Mouse (Mus musculus) urinary bladder, postnatal 36 days (tissue): ENCODE measurements around the gene Mcm10.
"Not testable (repeated sequence)": the region's sequence is repeated elsewhere in the genome, so short reads cannot be mapped to it uniquely, and the experiment has no call there.

ENCODE experiments used
- DNase-seq, 2 experiments: peaks; one replicate each; pipeline ENCODE4 v3.0.0; 2022; ENCODE audit warnings: low spot score in 2 of 2, mixed read lengths in 1 of 2

Mcm10 gene

DNA sequence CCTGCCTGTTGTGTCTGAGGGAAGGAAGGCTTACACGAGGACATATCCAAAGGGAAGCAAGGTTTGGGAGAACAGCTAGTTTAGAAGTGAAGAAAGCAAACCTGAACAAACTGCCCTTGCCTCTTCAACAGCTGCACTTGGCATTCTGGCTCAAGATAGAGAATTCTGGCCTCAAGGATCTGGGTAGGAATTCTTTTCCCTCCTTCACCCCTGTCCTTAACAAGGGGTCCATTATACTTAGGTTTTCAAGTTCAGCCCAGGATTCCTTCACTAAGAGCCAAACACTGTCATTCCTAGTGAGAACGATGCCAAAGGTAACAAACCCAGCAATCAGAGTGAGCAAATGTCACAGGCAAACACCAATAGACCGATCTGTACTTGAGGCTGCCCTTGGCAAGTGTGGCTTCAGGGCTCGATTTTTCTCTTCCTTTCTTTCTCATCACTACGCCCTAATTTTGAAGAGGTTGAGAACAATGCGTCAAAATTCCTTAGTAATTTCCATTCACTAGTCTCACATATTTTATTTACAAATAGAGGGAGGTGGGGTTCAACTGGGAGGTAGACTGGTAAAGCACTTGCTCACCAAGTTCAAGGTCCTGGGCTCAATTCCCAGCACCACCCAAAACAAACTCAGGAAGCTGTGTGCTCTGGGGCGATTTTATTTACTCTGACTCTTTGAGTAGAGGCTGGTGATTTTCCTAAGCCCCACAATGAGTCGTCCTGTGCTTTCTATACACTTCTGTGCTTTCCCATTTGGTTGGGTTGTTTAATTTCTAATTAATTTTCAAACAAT is 25.0 kb downstream of the Mcm10 start:
- DNase-seq: no peak

DNA sequence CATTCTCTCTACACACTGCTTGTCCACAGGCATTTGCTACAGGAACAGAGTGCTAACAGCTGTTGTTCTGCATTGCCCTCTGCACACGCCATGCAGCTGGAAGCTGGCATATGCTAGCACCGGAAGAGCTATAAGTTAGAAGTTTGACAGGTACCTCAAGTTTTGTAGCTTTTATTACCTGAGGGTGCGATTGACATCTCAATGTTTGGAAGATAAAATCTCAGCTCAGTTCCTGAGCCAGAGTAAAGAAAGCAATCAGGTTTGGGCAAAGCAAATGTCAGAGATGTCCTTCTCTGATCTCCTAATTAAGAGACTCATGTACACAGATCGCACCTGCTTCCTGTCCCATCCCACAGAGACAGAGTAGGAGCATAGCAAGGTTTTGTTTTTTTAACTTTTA is 25.8 kb downstream of the Mcm10 start:
- DNase-seq: no peak

DNA sequence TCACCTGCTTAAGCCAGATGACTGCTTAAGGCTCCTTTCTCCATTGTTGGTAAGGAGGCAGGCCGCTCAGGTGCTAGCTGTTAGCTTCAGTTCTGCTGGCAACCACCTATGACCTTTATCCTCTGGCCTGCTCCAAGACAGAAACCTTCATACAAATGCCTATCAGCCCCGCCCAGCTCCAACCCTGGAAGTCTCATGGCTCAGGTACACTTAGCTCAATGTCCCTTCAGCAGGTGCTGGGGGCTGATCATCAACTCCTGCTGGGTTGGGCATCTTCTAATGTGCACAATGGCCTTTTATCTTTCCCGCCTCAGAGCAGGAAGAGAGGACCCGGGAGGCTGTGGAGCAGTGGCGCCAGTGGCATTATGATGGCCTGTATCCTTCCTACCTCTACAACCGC is 27.6 kb downstream of the Mcm10 start:
- no peak for DNase-seq

DNA sequence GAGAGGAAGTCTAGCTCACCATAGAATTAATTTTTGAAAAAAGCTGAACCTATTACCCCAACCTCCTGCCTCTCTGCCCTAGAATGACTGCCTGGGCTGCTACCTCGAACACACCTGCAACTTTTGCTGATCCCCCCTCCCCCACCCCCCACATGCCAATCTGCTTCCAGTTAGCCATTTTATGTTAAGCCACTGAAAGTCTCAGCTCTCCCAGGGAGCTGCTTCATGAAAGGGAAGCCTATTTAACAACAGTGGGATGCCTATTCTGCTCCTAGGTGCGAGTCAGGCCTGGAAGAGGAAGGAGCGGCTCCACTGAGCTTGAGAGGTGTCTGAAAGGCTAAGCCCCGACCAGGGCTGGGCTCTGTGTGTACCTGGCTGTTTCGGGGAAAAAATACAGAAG is 28.6 kb downstream of the Mcm10 start:
- DNase-seq: no peak

DNA sequence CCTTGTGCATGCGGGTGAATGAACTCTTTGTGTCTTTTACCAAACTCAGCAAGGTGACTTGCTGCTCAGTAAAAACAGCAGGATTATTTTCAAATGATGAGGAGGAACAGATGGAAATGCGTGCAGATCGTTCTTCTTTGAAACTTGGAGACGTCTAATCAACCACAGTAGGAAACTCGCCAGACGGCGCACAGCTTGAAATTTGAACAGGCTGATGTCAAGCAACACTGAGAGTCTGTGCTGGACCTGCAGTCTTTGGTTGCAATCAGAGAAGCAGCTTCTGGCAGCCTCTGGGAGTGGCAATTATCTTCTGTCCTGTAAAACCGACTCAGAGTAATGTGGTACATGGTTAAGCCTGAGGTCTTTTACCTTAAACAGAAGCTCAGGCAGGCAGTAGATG is 34.5 kb downstream of the Mcm10 start:
- DNase-seq: no peak

DNA sequence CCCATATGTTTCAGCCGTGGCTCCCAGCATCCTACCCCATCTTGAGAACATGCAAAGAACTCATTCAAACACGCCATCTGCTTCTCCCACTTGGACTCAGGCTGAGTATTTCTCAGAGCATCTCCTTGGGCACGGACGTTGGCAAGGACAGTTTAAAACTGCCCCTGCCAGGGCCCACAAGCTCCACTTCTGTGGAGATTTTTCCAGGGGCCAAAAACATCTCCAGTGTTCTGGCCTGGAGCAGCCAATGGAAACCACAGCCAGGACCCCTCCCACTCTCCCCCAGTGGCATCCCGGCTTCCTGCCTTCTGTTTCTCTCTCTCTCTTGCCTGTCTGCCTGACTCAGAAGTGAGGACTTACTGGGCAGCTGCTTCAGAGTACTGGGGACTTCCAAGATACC is 36.8 kb downstream of the Mcm10 start, which contains the start of gene Ucma:
Gene Ucma (plus strand): TSS at position 316 of the 400 bp plus-strand sequence.
- no peak for DNase-seq

DNA sequence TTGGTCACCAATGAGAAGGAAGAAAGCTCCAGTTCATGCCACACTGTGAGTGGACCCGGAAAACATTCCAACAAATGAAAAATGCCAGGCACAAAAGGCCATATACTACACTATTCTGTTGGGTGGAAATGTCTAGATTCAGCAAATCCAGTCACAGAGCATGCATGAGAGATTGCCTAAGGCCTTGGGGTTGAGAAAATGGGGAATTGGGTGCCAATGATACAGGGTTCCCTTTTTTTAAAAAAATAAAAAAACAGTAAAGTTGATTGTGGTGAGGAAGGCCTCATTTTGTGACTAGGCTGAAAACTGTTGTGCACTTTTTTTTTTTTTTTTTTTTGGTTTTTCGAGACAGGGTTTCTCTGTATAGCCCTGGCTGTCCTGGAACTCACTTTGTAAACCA is 43.5 kb downstream of the Mcm10 start:
- no peak for DNase-seq

DNA sequence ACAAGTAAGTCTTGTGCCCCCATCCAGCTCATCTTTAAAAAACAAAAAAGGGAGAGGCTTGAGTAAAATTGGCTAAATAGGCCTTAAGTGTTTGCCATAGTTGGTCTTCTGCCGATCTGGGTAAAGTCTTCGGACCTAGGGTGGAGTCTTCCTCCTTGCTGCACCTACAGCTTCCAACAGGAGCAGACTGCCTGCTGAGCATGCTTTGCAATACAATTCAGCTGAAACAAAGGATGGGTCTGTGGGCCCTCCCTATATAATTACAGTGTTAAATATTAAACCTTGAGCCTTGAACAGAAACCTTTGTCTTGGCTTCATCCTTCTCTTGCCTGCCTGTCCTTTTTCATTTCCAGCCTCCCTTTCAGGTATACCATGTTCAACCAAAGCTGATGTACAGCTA is 44.8 kb downstream of the Mcm10 start:
- DNase-seq: no peak

DNA sequence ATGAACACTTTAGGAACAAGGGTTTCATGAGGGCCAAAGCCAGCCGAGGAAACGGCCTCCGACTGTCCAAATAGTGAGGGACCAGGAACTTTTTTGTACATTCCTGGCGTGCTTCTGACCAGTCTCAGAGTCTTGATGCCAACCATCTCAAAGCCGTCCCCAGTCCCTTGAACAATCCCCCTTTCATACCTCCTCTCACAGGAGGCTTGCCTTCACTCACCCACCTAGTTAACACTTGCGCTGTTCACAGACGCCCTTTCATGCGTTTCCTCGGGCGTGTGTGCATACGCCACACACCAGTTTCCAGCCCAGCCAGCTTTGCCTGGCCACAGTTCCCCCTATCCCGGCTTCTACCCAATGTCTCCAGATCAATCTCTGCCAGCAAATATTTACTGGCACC is 54.6 kb downstream of the Mcm10 start:
- no peak for DNase-seq

DNA sequence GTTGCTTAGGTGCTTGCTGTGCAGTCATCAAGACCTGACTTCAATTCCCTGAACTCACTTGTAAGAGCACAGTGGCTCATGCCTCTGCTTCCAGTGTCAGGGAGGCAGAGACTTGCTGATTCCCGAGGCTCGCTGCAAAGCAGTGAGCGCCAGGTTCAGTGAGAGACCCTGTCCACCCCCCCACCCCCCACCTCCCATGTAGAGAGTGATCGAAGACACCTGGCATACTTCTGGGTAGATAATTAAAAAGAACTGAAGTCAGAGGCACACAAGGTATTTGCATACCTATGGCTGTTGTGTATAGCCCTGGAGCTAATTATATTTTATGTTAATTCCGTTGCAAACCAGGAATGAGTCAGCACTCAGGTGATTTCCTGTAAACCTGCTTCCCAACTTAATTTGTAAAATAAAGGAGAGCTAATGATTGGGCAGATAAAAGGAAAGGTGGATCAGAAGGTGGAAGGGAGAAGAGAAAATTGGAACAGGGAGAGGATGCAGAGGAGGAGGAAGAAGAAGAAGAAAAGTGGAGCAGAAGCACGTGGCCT is 58.3 kb downstream of the Mcm10 start:
- DNase-seq: no peak

DNA sequence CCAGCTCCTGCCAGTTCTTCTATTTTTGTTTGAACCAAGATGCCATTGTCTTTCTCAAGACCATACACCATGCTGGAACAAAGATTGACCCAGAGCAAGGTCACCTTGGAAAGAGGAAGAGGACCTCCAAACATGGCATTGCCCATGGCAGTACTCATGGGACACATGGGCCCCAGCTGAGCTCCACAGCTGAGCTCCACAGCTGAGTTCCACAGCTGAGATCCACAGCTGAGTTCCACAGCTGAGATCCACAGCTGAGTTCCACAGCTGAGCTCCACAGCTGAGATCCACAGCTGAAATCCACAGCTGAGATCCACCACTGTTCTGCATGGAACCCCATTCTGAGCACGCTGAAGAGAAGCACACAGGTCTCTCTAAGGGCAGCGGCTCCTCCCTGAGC is 61.6 kb downstream of the Mcm10 start:
- DNase-seq: no peak

DNA sequence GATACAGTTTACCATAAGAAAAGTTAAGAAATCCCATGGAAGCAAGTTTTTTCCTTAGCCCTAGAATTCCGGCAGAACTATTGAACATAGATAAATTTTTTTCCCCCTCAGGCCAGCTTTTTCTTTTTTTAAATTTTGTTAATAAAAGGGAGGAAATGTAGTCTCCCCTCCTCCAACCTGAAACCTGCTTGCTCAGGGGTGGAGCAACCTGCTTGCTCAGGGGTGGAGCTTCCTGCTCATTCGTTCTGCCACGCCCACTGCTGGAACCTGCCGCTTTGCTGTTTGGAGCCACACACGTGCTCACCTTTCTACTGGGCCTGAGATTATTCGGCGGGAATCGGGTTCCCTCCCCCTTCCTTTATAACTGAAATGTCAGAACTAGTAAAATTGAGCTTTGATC is 62.9 kb downstream of the Mcm10 start:
- not testable (repeated sequence) for DNase-seq

DNA sequence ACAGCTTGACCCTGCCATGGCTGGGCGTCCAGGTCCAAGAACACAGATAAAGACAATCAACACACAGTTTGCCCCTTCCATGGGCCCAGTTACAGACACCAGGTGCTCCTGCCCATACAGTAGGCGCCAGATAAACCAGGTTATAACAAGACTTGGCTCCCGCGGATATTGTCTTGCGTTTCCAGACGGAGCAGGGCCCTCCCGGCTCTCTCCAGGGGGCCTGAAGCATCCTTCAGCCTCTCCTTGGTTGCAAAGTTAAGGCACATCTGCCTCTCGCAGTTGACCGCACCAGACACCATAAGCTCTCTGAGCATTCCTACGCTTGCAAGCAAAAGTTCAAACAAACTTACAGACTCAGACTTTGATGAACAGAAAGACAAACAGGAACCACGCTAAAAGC is 71.7 kb downstream of the Mcm10 start:
- DNase-seq: no peak
